Mouse (Mus musculus): ENCODE measurements around the gene Gm5148.

Gm5148 gene

GRCm38 (mm10) chr3:37737407-37737806, 13.1 kb upstream of the Gm5148 start:
- 31% methylated on average over 6 of the region's 6 CpGs for WGBS

DNA sequence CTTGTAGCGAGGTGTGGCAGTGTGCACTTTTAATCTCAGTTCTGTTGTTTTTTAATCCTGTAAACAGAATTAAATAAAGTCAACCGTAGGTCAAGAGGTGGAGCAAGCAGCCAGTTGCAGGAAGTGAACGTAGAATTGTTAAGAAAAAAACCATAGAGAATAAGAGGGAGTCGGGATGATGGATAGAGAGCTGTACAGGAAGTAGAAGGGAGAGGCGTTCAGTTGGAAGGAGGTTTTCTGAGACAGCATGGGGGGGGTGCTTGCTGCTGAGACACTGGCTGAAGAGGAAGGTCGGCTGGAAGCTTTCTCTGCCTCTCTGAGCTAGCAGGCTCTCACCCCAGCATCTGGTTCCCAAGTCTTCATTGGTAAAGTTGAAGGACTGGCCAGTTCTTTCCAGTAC, 10.9 kb upstream of the Gm5148 start:
- WGBS: 85% methylated on average over 6 of the region's 6 CpGs

DNA sequence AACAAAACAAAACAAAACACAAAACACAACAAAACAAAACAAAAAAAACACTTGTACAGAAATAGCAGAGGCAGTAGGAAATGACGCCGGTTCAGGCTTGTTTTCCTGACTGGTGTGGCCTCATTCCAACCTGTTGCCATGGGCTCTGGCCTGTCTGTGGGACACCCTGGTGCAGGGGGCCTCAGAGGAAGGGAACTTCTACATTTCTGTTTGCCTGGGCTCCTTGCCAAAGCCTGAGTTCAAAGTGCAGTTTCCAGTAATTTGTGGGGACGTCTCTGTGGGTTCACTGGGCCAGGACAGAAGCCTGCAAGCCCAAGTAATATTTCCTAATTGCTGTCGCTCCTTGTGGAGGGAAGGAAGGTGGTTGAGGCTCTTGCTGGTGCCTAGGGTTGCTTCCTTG, 4.9 kb upstream of the Gm5148 start:
- WGBS: 67% methylated on average over 4 of the region's 4 CpGs

GRCm38 (mm10) chr3:37728112-37729100, 4.1 kb upstream of the Gm5148 start:
- WGBS: 79% methylated on average over 9 of the region's 9 CpGs

DNA sequence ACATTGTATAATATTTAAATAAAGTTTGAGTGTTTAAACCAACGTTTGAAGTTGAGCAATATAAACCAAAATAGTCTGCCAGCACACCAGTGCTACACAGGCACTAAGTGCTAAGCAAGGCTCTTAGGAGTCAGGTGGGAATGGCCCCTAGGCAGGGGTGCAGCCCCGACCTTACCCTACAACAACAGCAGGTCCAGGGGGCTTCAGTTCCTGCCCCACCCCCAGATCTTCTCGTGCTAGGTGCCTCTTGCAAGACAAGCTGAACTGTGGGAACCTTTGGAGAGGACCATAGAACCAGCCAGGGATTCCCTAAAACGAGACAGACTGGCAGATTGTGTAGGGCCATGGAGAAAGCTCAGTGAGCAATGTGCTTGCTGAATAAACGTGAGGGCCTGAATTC, 3.1 kb upstream of the Gm5148 start:
- 83% methylated on average over 5 of the region's 5 CpGs for WGBS

DNA sequence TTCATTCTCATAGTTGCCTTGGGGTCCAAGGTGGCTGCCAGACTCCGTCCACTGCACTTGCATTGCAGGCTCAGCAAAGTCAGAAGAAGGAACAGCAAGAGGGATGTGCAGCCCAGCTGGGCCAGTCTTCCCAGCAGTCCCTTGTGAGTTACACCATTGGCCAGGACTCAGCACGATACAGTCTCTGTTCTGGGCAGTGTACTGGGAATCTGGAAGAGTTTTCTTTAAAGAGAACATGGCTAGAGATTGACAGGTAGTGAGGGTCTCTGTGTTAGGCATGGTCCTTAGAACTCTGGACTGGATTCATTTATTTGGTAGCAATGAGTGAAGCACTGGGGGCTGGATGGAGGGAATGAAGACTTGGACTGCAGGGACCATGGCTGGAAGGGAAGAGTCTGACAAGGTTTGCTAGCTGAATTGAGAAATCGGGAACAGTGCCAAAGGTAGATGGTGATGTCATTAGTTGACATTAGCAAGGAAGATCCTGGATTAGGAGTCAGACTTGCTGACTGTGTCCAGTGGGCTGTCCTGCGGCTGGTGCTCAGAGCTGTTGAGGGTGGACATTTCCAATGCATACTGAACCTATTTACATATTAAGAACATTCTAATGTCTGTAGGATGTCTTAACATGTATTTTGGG, 2.3 kb upstream of the Gm5148 start:
- WGBS: 84% methylated on average over 4 of the region's 4 CpGs

DNA sequence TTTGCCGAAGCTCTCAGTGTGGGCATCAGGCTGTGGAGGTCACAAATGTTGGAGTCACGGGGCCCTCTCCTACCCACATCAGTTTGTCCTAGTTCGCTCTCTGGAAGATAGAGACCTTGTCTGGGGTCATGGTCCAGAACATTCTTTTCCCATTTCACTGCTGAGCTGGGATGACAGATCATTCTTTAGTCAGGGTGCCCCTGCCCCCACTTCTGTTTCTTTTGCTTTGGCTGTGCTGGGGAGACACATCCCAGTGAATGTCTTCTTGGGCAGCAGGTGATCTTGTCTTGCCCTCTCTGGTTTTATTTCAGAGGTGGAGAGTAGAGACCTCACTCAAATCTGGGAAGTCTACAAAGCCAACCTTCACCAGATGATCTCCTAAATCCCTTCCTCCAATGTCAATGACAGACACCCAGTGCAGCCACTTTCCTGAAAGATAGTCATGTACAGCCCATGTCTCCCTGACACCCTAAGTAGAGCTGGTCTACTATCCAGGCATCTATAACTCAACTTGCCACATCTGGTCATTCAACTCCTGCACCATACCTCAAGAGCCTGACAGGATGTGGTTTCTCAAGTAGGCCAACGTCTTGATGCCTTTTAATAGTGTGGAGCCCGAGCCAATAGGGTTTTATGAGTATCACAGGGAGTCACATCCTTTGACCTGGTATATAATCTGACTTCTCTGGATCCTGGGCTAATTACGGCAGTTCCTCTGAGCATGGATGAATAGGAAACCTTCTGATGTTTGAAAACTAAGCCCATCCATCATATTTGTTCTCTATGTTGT, 851 bp upstream of the Gm5148 start:
- 91% methylated on average over 6 of the region's 6 CpGs for WGBS

- WGBS: 7% methylated on average over 17 of the region's 17 CpGs
Measured at GRCm38 (mm10) chr3:37723662-37724170, 574 bp downstream of the Gm5148 start.

- WGBS: 36% methylated on average over 11 of the region's 11 CpGs
Measured at GRCm38 (mm10) chr3:37723061-37723521, 1.2 kb downstream of the Gm5148 start.

DNA sequence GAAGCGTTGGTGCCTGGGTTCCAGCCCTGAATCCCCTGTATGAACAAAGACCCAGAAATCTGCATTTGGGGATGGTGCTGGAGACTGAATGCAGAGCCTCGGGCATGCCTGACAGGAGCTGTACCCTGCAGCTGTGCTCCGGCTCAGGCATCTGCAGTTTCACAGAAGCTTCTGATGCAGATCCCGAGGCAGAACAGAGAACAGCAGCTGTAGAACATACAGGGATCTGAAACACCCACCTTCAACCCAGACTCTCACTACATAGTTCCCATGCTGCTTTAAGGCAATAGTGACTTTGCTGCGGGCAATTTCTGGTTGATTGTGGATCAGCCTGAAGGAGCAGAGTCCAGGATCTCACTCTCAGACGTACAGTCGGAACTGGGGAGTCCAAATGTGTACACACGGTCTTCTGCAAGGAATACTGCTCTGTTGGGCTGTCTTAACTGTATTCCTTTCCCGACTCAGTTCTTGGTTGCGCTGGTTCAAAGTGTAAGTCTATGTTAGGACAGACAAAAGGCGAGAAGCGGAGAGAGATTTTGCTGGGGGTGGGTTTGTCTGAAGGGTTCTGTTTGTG, 1.7 kb downstream of the Gm5148 start:
- 64% methylated on average over 12 of the region's 12 CpGs for WGBS

DNA sequence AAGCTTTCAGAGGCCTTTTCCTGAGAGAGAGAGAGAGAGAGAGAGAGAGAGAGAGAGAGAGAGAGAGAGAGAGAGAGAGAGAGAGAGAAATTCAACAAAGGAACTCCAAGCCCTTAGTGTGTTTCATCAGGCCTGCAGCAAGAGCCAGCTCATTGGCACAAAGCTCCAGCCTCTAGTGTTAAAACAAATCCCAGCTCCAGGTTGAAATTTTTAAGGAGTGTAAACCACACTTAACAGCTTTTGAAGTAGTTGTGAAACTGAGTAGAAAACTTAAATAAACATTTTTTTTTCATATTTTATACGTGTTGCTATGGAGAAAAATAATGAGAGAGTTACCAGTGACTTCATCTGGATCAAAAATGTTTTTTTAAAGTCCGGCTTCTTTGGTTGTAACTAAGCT, 7.3 kb downstream of the Gm5148 start:
- WGBS: 86% methylated on average over 2 of the region's 2 CpGs

DNA sequence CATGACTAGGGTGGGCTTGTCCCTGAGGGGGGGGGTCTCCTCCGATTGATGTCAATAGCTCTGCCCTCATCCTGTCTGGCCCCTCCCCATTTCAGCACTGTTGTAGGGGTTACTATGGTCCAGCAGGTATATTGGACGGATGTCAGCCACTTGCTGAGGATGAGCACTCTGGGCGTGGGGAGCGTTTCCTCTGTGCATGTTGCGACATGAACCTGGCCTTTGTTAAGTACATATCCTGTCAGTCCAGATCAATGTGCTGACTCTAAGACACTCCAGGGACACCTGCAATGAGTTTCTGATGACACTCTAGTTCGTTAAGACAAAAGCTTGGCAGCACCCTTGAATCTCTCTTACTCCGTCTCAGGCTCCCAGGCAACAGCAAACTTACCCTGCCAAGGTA, 8.6 kb downstream of the Gm5148 start:
- 90% methylated on average over 7 of the region's 7 CpGs for WGBS

DNA sequence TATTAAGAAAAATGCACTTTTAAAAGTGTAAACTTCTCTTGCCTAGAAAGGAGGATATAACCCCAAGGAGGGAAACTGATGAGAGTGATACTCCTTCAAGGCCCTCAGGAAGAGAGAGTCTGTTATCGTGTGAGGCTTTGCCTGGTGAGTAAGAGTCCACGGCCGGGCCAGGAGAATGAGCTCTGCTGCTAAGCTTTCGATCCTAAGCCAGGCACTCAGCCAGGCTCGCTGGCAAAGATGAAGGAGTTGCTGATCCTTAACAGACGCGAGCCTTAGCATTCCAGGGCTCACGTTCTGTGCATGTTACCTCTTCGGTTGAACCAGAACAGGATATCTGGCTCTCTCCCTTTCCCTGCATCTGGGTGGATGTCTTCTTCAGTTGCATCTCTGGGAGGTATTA, 11.8 kb downstream of the Gm5148 start:
- WGBS: 50% methylated on average over 9 of the region's 9 CpGs

- 88% methylated on average over 4 of the region's 4 CpGs for WGBS
Measured at GRCm38 (mm10) chr3:37711639-37712038, 12.7 kb downstream of the Gm5148 start.

GRCm38 (mm10) chr3:37707801-37708200, 16.5 kb downstream of the Gm5148 start:
- WGBS: 68% methylated on average over 6 of the region's 6 CpGs

DNA sequence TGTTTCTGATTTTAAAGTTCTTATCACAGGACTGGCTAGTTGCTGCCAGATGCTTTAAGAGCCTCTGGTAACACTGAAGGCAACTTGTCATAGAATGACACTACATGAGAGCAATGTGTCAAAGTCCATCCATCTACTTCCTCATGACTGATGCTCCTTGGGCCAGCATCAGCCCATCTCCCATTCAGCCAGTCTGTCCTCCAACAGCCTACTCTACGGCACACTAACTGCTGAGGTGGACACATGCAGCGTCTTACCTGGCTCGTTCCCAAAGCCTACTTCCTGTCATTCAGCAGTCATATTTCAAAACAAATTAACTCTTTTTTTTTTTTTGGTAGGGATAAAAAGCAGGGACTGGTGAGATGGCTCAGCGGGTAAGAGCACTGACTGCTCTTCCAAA, 17.9 kb downstream of the Gm5148 start:
- WGBS: 79% methylated on average over 4 of the region's 4 CpGs

GRCm38 (mm10) chr3:37705436-37705835, 18.9 kb downstream of the Gm5148 start:
- 82% methylated on average over 6 of the region's 6 CpGs for WGBS

GRCm38 (mm10) chr3:37704701-37705279, 19.5 kb downstream of the Gm5148 start:
- 50% methylated on average over 14 of the region's 14 CpGs for WGBS

DNA sequence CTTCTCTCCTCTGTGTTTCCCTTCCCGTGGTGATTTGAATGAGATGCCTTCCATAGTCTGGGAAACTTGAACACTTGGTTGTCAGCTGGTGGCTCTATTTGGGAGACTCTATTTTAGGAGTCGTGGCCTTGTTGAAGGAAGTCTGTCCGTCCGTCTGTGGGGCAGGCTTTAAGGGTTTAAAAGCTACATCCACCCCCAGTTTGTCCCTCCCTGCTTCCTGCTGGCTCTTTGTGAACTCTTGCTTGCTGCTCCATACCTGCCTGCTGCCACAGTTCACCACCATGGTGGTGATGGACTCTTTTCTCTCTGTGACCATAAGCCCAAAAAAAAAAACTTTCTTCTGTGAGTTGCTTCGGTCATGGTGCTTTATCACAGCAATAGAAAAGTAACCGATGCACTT, 21.2 kb downstream of the Gm5148 start:
- 86% methylated on average over 6 of the region's 6 CpGs for WGBS

GRCm38 (mm10) chr3:37693552-37693951, 30.7 kb downstream of the Gm5148 start:
- 80% methylated on average over 8 of the region's 8 CpGs for WGBS

DNA sequence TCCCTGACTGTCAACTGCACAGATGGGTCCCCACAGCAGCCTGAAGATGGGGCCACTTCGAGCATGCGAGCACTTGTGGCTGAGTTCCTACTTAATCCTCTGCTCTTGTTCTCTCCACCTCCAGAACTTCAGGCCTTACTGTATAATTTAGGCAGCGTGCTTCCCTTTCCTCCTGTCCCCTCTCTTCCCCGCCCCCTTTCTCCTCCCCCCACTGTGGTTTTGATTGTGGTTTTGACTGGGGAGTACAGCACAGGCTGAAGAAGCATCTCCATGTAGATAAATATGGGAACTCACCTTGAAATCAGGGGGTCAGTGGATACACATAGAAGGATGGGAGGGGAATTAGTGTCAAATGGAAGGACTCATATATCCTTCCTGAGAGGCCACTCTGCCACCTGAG, 31.3 kb downstream of the Gm5148 start:
- WGBS: 79% methylated on average over 4 of the region's 4 CpGs
